Mouse (Mus musculus) kidney, postnatal 36 days (tissue): ENCODE results near the gene Cbfb.

Experiments used
- DNase-seq, 2 experiments: peaks; one replicate each; pipeline ENCODE4 v3.0.0; 2021 to 2022; ENCODE audit warnings: mixed read lengths in 2 of 2

The Cbfb gene

GRCm38 (mm10) chr8:105252680-105253537 is 82.4 kb downstream of the Cbfb start:
- no peak for DNase-seq

DNA sequence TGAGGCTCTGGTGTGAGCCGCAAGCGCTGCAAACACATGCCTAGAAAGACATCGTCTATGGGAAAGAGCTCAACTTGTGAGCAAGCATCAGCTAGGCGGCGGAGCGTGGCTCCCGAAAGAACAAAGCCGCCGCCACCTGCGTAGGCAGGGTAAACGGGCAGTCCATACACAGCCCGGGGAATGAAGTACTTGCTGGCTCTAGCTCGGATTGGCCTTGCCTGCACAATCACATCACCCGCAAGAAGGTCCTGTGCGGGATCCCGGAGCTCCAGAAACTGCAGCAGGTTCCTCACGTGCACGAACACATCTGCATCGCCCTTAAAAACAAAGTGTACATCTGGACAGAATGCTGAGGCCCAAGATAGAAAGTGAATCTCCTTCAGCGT is 83.3 kb downstream of the Cbfb start:
- DNase-seq: no peak

DNA sequence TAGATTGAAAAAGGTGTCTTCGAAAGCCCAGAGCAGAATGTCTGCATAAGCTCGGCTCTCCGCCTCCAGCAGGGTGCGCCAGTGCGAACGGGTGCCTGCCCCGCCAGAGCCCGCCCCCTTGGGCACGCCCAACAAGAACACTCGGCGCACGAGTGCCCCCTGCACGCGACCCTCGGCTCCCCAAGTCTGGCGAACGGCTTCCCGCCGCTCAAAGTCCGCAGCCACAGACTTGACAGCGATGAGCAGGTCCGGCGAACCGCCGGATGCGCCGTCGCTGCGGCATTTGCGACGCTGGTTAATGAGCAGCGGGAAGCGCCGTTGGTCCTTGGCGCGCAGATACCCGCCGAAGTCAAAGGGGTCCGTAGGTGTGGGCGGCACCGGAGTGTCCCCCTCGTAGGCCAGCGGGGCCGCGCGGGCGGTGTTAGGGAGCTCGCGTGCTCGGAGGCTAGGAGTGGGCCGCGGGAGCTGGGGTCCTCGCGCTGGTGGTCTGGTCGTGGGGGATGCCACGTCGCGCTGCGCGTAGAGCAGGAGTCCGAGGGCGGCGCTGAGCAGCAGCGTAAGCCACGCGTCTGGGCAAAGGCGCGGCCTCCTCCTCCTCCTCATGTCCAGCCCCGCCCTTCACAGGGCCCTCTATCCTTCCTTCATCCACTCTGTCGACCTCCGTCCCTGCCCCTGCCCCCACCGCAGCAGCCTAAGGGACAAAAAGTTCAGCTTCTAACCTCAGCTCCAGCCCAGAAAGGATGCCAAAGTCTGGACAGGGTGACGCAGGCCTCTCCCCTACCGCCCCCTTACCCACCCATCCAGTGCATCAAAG is 83.9 kb downstream of the Cbfb start:
- DNase-seq: peak; percentile 89 to 97

GRCm38 (mm10) chr8:105254966-105255350 is 84.5 kb downstream of the Cbfb start, which contains the start of gene B3gnt9:
B3gnt9 (minus strand) TSS chr8:105255153.
- peak; percentile 45 to 55 for DNase-seq

DNA sequence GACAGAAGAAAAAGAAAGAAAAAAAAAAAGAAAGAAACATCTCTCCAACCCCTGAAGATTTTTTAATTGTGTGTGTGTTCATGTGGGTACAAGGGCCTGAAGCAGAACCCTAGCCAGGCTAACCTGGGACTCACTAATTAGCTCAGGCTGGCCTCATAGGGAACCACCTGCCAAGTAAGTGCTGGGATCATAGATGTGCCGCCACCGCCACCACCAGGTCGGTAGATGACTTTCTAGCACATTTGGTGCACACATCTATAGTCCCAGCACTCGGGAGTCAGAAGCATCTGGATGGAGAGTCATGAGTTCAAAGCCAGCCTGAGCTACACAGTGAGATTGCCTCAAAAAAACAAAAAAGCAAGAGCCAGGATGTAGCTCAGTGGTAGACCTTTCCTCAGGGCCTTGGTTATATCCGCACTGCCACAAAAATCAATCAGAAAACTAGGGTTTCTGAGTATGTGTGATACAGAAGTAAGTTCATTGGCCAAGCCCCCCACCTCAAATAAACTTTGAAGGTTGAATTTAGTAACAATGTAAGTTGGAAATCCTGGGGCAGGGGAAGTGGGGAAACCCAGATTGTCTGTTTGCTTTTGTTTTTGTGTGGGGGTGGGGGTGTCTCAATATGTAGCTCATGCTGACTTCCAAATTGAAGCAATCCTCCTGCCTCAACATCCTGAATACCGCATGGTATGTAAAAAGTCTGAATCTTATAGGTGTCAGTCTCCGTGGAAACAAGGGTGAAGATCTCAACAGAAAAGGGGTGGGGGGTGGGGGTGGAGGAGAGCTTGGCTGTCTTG is 87.0 kb downstream of the Cbfb start:
- DNase-seq: no peak

- DNase-seq: peak in 1 of 2 experiments; percentile 32
Observed at GRCm38 (mm10) chr8:105258911-105259720, 88.6 kb downstream of the Cbfb start.

- peak; percentile 58 to 89 for DNase-seq
Observed at GRCm38 (mm10) chr8:105259721-105260320, 89.3 kb downstream of the Cbfb start.

- no peak for DNase-seq
Observed at GRCm38 (mm10) chr8:105260371-105261099, 90.1 kb downstream of the Cbfb start.

- no peak for DNase-seq
Observed at GRCm38 (mm10) chr8:105261326-105261980, 91.0 kb downstream of the Cbfb start.

DNA sequence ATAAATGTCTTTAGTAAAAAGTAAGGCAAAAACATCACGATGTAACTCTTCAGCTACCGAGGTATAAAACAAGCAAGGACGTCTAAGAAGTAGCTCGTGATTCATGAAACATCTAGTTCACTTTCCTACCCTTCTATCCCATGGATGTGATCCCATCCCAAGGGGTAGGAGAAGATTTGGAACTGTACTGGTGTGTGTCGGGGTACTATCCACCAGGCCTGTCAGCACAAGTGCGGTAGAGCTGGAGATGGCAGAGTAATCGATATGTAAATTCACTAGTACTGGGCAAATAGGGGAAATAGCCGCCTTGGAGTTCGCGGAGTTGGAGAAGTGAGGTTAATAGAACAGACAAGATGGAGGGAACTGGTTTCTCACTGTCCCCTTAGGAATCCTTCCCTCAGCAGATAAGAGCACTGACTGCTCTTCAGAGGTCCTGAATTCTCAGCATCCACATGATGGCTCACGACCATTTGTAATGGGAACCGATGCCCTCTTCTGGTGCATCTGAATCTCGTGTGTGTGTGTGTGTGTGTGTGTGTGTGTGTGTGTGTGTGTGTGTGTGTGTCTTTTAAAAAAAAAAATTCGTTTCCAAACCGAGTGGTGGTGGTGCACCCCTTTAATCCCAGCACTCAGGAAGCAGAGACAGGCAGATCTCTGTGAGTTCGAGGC is 92.9 kb downstream of the Cbfb start:
- no peak for DNase-seq

DNA sequence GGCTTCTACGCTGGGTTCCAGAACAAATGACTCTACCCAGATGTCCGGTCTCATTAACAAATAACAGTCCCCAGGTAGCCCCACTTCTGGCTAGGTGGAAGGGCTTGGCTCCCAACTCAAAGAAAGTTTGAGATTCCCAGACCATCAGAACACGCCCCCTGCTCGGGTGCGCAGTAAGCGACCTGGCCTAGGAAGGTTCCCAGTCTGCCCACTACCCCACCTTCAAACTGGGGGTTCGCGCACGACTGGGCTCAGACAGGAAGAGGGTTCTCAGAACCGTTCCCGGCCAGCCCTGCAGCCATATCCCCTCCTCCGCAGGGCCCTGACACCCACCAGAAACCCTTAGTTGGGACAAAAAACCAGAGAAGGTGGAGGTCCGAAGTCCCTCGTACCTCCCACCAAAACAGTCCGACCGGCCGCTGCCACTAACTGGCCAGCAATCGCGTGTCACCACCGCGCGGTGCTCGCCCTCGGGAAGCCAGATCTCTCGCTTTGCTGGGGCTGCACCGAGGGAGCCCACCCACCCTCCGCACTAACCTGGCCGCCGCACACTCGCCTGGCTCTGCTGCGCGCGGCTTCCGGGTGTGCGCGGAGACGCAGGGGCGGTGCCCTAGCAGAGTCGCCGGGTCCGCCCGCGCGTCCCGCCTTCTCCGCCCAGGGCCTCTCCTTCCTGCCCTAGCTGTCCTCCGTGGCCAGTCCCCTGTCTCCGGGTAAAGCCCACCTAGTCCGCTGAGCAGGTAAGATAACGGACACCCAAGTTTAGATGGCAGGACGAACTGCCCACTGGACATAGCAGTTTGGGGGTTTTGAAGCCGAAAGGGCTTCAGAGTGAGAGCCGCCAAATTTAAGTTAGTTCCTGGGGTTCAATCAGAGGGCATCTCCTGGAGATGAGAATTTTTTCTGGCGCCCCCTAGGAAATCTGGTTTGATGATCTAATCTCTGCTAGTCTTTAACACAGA is 93.8 kb downstream of the Cbfb start, which contains the start of the genes Tradd and Fbxl8:
Tradd (minus strand) TSS at position 586 of the 959 bp plus-strand sequence.
Fbxl8 (plus strand) TSS at position 625 of the 959 bp plus-strand sequence.
- peak; percentile 80 to 91 for DNase-seq

DNA sequence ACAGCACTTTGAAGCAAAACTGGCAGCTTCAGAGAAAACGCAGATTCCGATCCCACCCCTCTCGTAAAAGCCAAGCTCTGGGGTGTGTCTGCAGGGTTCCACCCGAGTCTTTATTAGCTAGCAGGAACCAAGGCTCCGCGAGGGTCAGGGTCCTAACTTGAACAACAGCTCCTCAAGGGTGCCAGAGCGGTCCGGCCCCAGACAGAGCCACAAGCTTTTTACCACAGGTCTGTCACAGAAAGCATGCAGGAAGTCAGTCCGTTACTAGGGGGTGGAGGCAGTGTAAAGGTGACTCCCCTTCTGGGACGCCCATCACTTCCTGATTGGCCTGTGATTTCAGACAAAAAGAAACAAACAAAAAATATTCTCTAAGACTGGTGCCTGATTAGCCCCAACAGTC is 94.7 kb downstream of the Cbfb start:
- peak; percentile 42 to 48 for DNase-seq

DNA sequence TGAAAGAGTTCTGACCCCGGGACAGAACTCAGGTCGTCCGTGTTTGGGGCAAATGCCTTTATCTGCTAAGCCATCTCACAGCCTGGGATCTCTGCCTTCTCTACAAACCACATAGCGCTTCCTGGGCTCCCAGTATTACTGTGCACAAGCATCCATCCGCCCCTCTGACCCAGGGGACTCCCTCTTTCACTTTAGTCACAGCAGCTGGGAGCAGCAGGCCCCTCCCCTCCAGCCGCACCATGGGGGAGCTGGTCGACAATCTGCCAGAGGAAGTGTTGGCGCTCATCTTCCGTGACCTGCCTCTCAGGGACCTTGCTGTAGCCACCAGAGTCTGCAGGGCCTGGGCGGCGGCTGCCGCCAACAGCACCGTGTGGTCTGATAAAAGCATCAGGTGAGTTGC is 96.3 kb downstream of the Cbfb start:
- no peak for DNase-seq
